Mouse (Mus musculus) heart, adult 8-10 months (tissue): Measurements from ENCODE around the gene Abhd12b. TPM values are rescaled to one million over a fixed set of nuclear protein-coding genes. Genes with fewer than 3 reads are reported as not detected.

Experiments
- DNase-seq: peaks from one replicate; pipeline ENCODE4 v3.0.0; 2022; ENCODE audit warnings: low spot score
- total RNA-seq, 4 experiments: library from RNA; stranded (reverse); gene quantifications; 2 replicates each; pipeline ENCODE4 v1.2.4; 2022

Gene Abhd12b
- total RNA-seq, 4 experiments from 2014 or later: not detected

DNA sequence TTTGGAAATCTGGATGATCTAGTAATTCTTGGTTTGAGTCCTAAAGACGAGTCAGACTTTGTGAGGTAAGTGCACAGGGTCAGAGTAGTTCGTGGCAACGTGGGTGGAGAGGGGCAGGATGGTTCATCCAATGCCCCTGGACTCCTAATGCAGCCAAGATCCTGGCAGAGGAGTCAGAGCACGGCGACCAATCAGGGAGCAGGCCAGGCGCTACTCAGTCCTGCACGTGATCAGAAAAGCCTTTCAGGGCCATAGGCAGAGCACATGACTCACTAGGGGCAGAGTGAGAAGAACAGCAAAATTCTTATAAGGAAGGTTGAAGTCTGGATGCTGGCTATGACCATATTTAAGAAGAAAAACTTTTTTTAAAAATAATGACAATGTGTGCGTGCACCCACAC, 50.5 kb downstream of the Abhd12b start:
- DNase-seq: no peak

DNA sequence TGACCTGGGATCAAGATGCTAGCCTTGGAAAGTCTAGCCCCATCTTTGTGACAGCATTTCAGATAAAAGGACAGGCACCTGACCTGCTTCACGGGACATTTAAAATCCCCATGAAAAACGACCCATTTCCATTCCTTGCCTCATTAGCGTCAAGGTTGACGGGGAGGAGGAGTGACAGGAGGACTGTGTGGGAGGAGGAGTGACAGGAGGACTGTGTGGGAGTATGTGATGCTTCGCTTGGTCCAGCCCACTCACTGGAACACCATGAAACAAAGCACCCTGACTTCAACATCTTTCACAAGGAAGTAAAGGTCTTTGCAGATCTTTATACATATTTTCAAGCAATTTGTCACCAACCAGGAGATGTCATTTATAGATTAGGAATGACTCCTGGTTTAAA, 54.3 kb downstream of the Abhd12b start:
- no peak for DNase-seq

- no peak for DNase-seq
These were observed 58.6 kb downstream of the Abhd12b start for GRCm38 (mm10) chr12:70212501-70212900.

GRCm38 (mm10) chr12:70213601-70214000, 59.7 kb downstream of the Abhd12b start:
- DNase-seq: no peak

GRCm38 (mm10) chr12:70214281-70214680, 60.3 kb downstream of the Abhd12b start:
- DNase-seq: no peak

- no peak for DNase-seq
These were observed 62.4 kb downstream of the Abhd12b start for GRCm38 (mm10) chr12:70216229-70216800.

DNA sequence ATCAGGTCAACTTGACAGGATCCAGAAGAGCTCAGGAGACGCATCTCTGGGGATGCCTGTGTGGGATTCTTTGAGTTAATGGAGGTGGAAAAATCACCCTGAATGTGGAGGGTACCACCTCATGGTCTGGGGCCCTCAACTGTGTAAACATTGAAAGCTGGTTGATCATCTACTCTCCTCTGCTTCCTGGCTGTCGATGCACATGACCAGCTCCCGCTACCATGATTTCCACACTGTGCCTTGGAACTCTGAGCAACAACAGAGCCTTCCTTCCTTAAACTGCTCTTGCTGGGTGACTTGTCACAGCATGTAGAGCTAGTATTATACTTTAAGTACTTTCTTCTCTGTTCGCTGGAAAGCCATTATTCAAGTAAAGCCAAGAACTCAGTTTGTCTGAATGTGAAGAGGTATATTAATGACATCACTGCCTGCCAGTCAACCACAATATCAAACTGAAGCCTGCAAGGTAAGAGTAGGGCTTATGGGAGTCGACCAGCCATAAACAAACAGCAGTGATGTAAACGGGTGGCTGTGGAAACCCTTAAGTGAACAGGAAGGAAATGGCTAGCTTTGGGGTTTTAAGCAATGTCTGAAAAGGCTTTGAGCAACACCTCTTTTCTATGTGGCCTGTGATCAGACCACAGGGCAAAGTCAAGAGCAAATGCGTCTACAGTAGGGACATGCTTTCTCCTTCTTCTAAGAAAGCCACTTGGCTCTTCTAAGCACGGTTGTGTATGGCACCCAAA, 65.0 kb downstream of the Abhd12b start:
- no peak for DNase-seq

GRCm38 (mm10) chr12:70221425-70221824, 67.5 kb downstream of the Abhd12b start:
- DNase-seq: no peak

- no peak for DNase-seq
These were observed 69.4 kb downstream of the Abhd12b start for GRCm38 (mm10) chr12:70223331-70223730.

DNA sequence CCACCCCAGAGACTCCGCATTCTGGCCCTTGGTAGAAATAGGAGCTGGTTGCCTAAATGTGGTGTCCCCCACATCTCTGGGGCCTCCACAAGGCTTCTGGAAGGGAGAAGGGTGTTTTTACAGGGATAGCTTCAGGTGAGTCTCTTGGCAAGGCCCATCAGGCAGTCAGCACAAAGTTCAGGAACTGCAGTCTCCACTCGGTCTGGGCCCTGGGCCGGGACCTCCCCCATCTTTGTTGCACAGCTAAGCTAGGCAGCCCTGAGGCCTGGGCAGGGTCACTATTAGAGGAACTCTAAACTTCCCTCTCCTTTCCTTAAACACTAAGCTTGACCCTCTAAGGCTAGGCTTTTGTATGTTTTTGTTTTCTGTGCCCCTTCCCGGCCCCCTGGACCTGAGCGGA, 72.7 kb downstream of the Abhd12b start:
- DNase-seq: no peak

DNA sequence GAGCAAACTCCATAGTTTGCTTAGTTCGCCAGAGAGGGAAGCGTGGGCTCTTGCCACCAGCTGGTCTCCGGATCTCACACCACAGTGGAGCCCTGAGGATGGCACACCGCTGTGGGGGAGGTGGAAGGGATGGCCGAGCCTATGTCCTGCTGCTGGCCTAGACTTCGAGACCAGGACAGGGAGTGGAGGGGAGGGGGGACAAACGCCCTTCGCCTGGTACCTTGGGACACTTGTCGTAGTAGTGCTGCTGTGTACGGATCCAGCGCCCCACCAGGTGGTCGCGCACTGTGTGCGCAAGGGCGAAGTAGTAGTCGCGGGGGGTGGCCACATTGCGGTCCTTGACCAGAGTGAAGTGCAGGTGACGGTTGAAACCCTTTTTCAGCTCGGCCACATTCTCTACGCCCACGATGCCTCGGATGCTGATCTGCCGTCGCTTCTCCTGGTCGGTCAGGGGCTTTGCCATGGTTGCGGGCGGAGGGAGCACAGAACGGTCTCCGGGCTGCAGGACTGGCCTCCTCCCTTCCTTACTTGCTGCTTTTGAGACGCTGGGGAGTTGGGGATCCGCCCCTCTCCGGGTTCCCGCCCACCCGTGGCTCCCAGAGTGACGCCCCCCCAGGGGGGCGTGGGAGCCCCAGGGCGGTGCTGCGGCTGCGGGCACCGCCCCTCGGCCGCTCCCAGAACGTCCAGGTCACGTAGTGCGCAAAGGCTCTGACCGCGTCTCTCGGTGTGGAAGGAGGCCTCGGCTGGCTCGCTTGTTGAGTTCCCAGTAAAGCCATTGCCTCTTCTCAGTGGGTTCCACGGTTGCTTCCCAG, 73.4 kb downstream of the Abhd12b start:
- DNase-seq: peak; percentile 78

DNA sequence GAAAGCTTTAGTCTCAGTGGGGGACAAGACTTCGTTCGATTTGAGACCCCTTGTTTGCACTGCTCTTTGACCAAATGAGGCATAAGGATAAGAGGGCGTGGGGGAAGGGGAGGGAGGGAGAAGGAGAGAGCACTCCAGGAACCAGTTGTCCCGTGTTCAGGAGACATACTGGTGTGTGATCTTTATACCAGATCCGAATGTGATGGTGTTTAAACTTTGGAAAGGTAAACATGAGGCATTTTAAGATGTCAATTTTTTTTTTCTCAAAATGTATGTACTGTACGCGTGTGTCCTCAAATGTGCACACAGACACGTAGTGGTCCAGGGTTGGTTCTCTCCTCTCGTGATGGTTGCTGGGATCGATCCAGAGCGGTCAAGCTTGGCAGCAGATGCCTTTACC, 74.2 kb downstream of the Abhd12b start:
- no peak for DNase-seq

GRCm38 (mm10) chr12:70231294-70231693, 77.4 kb downstream of the Abhd12b start, which contains the start of gene Pygl:
Gene Pygl, minus strand, starts transcription at chr12:70231488.
- DNase-seq: no peak

DNA sequence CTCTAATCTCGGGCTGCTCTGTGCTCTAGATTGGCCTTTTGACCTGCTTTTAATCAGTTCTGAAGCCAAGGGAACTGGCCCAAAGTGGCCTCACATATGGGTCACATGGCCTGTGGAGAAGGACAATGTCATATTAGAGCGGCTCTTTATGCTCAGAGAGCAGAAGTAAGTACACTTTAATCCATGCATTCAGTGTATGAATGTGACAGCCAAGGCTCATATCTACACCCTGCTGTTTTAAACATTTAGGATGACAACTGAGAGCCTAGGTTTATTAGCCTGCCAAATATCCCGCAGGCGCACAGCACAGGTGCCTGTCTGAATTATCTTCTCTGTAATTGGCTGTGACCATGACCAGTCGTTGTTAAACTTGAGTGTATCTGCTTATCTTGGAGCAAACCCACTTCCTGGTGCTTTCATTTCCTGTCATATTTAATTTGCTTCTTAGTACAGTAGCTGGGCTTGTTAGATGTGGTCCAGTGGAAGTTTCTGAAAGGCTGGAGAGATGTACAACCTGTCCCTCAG, 78.1 kb downstream of the Abhd12b start:
- no peak for DNase-seq

Other genes with a start within 250 kb of the Abhd12b start
- 10 to 100 TPM; 18.7 to 24.2 (median 22.0) TPM for gene Sav1, start 167.1 kb upstream of the Abhd12b start, total RNA-seq
- 10 to 100 TPM; 13.1 to 17.0 (median 14.7) TPM for gene Nin, start 40.4 kb upstream of the Abhd12b start, total RNA-seq
- gene Pygl, start 77.3 kb downstream of the Abhd12b start, total RNA-seq: 10 to 100 TPM in 1 of 4 experiments, 1 to 10 TPM in 3; 2.4 to 13.7 (median 2.9) TPM
- under 1 TPM in 3 of 4 experiments, not detected in 1; 0.09 to 0.19 (median 0.11) TPM for gene Trim9, start 193.5 kb downstream of the Abhd12b start, total RNA-seq